Mouse (Mus musculus) MEL (cell line): Measurements from ENCODE around the gene Rcc1.

Experiments used
- GATA1 ChIP-seq: IDR thresholded peaks from 2 replicates; pipeline ENCODE4 v1.6.1; 2011; ENCODE audit warnings: low read depth, low read length, improper control_type of control experiment
- HCFC1 ChIP-seq: IDR thresholded peaks from 2 replicates; pipeline ENCODE4 v1.6.1; 2012; ENCODE audit warnings: low read depth, mild to moderate bottlenecking, inconsistent platforms, low read length, improper control_type of control experiment, moderate library complexity
- MAX ChIP-seq: IDR thresholded peaks from 2 replicates; pipeline ENCODE4 v1.6.1; 2011; ENCODE audit warnings: low read length, improper control_type of control experiment
- TBP ChIP-seq: IDR thresholded peaks from 2 replicates; pipeline ENCODE4 v1.8.0; 2011; ENCODE audit warnings: low read depth, low read length, improper control_type of control experiment

DNA sequence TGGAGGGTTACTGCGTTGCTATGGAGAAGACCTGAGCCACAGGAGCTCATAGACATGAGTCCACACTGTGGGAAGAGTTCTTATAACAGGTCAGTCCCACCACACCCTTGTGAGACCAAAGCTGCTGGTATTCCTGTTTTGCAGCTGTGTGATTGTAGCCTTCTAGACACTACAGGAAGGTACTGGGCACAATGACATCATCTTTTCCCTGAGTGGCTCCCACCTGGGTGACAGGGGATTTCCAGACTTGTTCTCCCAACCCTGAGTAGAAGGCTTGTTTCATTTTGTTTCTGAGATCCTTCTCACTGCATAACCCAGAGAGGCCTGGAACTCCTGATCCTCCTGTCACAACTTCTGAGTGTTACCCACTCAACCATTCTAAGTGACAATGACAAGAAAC, 53.6 kb downstream of the Rcc1 start:
- no peak for TF ChIP-seq HCFC1
- TF ChIP-seq GATA1, result no peak
- no peak for TF ChIP-seq TBP
- no peak for TF ChIP-seq MAX
